Mouse (Mus musculus) E14TG2a.4 (cell line): ENCODE measurements around the gene Nsun2.

Source experiments
- CTCF ChIP-seq: conservative IDR thresholded peaks from 2 replicates; pipeline ENCODE4 v1.5.1; 2014; ENCODE audit warnings: low read length
- NANOG ChIP-seq: IDR thresholded peaks from 2 replicates; pipeline ENCODE4 v1.6.1; 2014; ENCODE audit warnings: borderline replicate concordance, low read length, mixed read lengths
- POU5F1 ChIP-seq: IDR thresholded peaks from 2 replicates; pipeline ENCODE4 v1.6.1; 2014; ENCODE audit warnings: low read length, borderline replicate concordance

GRCm38 (mm10) chr13:69532101-69532892, 1.2 kb upstream of the Nsun2 start:
- TF ChIP-seq CTCF (no peak), POU5F1 (no peak), NANOG (no peak)
